Mouse (Mus musculus) frontal cortex, adult (tissue): ENCODE results near the gene Sstr2.

ENCODE experiments used
- ATAC-seq: cut with Nextera tagmentation; 2 replicates; pipeline ENCODE4 v1.9.2; 2017; ENCODE audit warnings: mild to moderate bottlenecking, moderate library complexity, mixed read lengths; ENCODE audit not compliant: low TSS enrichment

Sstr2 gene

DNA sequence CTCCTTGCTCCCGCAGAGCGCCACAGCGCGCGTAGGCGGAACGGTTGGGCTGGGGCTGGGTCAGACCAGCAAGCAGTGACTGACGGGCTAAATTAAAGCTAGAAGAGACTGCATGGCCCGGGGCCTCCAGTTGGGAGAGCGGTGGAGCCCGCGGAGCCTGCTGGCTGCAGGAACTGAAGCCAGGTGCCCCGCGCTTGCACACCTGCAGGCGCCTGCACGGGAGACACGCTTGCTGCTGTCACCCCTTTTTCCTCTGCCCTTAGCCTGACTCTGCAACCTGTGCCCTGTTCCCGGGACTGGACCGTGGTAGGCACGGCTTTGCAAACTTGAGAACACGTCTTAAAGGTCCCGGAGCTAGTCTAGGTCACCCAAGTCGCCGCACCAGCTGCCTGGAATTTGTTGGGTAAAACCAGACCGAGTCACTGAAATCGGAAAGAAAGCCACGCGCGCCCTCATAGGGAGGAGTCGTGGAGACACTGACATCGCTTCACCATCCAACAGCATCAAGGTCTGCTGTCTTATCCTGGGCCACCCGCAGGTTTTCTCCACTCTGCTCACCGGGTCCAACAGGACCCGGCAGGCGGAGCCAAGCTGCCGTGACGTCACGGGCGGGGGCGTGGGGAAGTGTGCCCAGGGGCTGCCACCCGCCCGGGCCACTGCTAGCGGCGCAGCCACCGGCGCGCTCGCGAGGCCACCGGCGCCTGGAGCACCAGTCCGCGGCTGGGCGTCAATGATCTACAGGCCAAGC is at the start of gene Sstr2:
TSS of gene Sstr2 (plus strand) at position 671 of the 748 bp plus-strand sequence.
- ATAC-seq: peak; percentile 80

DNA sequence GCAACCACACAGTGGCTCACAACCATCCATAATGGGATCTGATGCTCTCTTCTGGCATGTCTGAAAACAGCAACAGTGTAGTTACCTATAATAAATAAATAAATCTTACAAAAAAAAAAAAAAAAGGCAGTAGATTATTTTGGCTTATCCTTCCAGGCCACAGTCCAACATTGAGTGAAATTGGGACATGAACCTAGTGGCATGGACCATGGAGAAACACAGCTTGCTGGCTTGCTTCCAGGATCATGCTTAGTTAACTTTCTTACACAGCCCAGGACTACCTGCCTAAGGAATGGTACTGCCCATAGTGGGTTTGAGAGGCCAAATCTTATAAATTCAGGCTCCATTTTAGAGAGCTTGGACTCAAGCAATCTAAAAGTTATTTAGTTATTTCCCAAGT is 47.5 kb upstream of the Sstr2 start:
- ATAC-seq: no peak

- no peak for ATAC-seq
Observed at GRCm38 (mm10) chr11:113572641-113573040, 46.5 kb upstream of the Sstr2 start.

DNA sequence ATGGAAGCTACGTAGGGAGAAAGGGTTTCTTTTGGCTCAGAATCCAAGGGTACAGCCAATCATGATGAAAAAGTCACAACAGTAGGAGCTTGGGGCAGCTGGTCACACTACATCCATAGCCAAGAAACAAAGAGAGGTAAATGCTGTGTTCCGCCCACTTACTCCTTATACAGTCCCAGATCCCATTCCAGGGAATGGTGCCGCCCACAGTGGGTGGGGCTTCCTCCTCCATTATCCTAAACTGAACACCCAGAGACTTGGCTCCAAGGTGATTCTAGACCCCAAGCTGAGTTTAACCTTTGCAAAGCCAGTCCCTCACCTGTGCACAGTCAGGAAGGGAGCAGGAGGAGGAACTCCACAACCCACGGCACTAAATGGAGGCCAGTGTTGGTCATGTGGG is 41.9 kb upstream of the Sstr2 start:
- ATAC-seq: no peak

GRCm38 (mm10) chr11:113583879-113584661 is 35.1 kb upstream of the Sstr2 start:
- no peak for ATAC-seq

- ATAC-seq: no peak
Observed at GRCm38 (mm10) chr11:113586423-113586822, 32.7 kb upstream of the Sstr2 start.

DNA sequence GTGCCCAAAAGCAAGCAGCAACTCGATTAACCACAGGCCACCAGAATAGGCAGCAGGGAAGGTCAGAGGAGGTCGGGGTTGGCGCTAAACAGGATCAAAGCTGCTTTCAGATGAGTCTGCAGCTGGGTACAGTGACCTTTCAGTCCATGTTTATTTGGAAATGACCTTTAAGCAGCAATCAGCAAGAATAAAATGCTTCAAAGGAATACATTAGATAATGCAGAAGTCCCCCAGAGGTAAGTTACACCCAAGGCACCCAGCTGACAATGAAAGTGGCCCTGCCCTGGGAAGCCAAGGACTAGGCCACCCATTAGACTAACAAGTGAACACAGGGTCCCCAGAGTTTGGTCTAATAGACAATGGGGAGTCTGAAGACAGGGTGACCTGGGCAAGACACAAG is 30.2 kb upstream of the Sstr2 start:
- no peak for ATAC-seq

DNA sequence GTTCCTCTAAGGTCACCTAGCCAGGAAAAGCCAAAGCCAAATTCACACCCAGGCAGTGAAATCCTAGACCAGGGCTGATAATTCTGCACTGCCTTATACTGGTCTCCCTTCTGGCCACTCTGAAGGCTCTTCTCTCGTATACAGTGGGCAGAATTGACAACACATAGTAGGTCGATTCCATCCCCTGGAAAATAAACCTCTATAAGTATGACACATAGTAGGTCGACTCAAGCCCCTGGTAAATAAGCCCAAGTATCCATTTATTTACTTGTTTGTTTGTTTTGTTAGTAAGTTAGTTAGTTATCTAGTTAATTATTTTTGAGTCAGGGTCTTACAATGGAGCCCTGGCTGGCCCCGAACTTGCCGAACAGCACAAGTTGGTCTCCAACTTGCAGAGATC is 24.0 kb upstream of the Sstr2 start:
- ATAC-seq: no peak

- ATAC-seq: no peak
Observed at GRCm38 (mm10) chr11:113597632-113598031, 21.5 kb upstream of the Sstr2 start.

GRCm38 (mm10) chr11:113600526-113601245 is 18.5 kb upstream of the Sstr2 start:
- ATAC-seq: no peak

DNA sequence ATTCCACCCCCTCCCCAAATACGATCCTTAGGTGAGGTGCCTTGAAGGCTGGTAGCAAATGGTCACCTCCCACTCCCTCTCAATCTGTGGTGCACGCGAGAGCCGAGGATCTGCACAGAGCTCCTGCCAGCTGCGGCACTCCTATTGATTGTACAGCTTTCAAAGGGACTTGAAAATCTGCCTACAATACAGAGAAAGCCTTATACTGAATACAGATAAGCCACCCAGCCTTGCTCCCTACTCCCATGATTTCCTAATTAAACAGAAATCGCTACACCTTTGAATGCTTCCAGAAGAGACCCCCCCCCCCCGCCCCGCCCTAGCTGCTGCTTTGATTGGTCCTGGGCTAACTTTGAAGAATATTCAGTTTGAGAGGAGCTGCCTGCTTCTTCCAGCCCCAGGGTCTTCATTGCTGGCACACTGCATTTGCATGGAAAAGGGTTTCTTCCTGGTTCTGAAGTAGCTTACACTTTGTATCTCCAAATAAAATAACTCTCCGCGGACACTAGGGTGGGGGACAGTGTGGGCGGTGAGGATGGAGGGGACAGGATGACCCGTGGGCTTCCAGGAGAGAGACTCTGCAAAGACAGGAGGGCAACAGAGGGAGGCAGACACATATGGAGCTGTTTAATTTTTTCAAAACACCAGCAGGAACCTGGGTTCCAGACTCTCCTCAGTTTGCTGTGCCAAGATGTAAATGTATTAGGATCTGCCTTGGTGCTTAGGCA is 17.4 kb upstream of the Sstr2 start:
- peak; percentile 69; the same call in 1 of the 2 replicates for ATAC-seq

DNA sequence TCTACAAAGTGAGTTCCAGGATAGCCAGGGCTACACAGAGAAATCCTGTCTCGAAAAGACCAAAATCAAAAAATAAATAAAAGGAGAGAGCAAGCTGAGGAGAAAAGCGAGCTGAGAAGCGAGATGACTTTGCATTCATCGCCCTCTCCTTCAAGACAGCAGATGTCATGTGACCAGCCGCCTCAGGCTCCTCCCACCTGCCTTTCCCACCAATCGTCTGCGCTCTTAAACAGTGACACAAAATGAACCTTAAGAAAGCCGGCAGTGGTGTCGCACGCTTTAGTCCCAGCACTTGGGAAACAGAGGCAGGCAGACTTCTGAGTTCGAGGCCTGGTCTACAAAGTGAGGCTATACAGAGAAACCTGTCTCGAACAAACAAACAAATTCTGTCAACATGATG is 11.6 kb upstream of the Sstr2 start:
- no peak for ATAC-seq

GRCm38 (mm10) chr11:113609581-113609980 is 9.6 kb upstream of the Sstr2 start:
- ATAC-seq: no peak

- ATAC-seq: no peak
Observed at GRCm38 (mm10) chr11:113610266-113610665, 8.9 kb upstream of the Sstr2 start.

DNA sequence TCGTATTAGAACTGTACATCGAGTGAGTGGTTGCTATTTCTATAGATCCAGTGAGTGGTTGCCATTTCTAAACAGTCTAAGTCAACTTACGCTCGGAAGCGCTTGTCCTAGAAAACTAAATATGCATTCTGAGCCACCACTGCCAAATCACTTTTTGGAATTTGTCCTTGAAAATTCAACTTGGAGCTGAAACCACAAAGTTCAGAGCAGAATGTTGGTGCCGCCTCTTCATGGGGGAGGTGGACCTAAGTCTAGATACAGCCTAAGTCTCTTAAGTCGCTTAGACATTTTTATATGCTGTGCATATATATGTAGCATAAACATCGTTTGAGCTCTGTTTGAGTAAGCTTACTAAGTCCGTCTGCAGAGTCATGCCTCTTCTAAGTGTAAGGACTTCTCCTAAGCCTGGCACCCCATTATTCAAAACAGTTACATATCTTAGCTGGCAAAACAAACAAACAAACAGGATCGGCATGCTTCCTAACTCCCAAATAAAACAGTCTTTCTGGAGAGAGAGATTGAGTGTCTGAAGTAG is 8.0 kb upstream of the Sstr2 start:
- peak; percentile 71 for ATAC-seq

DNA sequence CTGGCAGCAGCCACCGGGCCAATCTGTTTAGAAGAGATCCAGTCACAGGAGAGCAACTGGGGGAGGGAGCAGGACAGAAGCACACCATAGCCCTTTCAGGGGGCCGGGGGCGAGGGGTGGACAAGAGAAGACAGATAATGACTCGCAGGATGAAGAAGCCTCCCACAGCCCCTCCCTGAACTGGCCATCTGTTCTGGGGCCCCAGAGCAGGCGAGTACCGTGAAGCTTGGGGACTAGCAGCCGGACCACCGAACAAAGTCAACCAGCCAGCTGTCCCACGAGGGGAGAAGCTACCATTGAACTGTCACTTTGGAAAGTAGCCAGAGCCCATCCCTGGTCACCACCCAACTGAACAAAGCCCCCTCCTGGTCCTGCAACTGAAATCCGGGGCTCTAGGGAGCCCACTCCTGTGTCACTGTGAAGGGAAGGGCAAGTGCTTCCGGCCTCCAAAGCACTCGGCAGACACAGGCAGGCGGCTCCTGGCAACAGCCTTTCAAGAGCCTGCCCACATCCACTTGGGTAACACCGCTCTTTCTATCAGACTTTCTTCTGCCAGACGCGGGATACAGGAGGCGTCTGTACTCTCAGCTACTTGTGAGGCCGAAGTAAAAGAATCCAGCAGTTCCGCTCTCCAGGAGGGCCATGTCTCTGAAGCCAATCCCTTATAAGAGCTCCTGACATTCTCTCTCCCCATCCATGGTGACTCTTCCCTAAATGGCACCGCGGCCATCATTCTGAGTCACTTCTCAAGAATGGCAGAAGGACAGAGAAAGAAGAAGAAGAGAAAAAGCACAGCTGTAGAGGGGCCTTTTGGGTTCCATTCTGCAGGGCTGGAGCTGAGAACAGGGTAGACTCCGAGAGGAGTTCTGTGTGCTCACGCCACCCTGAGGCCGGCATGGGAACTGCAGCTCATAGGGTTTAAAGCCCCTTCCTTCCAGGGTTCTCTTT is 7.2 kb upstream of the Sstr2 start:
- ATAC-seq: peak; percentile 85

DNA sequence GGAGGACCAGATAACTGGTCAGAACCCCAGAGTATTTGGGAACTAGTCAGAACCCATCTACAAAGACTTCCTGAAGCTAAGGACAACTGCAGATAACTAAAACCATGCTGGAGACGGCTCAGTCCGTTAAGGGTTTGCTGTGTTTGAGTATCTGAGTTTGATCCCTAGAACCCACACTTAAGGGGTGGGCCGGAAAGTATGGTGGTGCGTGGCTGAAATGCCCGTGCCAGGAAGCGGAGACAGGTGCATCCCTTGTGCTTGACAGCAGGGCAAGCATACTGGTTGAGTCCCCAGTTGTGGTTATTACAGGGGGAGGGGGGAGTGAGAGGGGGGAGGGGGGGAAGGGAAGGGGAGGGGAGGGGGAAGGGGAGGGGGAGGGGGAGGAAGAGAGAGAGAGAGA is 4.7 kb upstream of the Sstr2 start:
- ATAC-seq: no peak

DNA sequence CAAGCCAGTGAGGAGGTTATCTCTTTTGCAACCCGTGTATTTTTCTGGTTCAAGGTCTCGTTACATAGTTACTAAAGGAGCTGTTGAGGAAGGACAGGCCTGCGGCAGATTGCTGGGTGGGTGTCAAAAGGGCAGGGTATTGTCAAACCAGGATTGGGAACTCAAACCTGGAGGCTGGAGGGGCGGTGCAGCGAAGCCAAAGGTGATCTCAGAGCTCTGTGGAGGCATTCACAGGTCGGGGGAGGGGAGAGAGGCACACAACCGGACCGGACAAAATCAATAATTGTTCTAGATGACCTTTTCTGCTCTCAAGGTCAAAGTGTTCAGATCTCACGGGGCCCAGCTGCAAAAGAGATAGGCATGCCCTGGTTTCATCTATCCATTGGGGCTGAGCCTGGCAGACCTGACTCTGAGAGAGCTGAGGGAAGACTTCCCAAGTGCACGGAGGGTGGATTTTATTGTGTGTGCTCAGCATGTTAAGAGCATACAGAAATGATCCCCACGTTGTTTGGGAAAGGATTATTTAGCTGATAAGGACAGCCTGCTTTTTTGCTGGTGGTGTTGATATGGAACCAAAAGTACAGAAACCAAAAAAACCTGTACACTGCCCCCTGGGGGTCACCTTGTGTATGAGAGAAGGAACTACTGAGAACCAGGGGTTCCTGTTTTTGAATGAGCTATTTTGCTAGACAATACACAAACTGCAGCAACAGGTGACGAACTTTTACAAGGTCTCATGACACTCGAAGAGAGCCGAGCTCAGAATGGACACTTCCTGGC is 1.8 kb upstream of the Sstr2 start:
- 0 out of 2 replicates have a peak, but pooled peaks have one; percentile 32 for ATAC-seq

DNA sequence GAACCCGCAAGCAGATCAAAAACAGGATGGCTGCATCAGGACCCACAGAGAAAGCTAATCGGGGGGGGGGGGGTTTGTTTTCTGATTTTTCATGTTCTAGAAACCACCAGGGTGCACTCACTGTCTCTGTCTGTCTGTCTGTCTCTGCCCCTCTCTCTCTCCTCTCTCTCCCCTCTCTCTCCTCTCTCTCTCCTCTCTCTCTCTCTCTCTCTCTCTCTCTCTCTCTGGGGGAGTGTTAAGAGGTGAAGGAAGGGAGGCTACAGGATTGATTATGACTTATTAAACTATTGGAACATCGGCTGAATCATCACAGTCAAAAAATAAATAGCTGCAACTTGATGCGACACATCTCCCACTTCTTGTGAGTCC is 855 bp upstream of the Sstr2 start:
- ATAC-seq: no peak
